Mouse (Mus musculus): ENCODE data around the gene Prn. TPM values are rescaled to one million over a fixed set of nuclear protein-coding genes. Genes with fewer than 3 reads are reported as not detected.

Gene Prn
- total and polyA plus RNA-seq, 3 experiments, result not detected

GRCm38 (mm10) chr2:131994971-131995370, 85.2 kb downstream of the Prn start:
- no peaks in the 10 kb centered on the region for H3K36me3 ChIP-seq (ENCODE audit: control insufficient read depth in 1 of 2, insufficient read depth in 2 of 2, low read length in 2 of 2)
- H3K79me2 ChIP-seq (ENCODE audit: control insufficient read depth, insufficient read depth, low read length, poor library complexity), result no peaks in the 10 kb centered on the region
- no peak for DNase-seq (ENCODE audit: low read depth, low spot score)
- no peak overlapping the region for H3K27ac ChIP-seq (ENCODE audit: control insufficient read depth, low read depth, low read length)
- no peak for TF ChIP-seq ZNF384 (IDR thresholded peaks at IDR 0.05; ENCODE audit: low read depth, low read length)
- TF ChIP-seq BHLHE40 (IDR thresholded peaks at IDR 0.05; ENCODE audit: borderline replicate concordance, low read depth, low read length), result no peak
- TF ChIP-seq POLR2A (IDR thresholded peaks at IDR 0.05; ENCODE audit: control insufficient read depth in 1 of 2, insufficient read depth in 1 of 2, low read depth in 1 of 2, low read length in 2 of 2, poor library complexity in 1 of 2), result no peak
- no peak for TF ChIP-seq RAD21 (IDR thresholded peaks at IDR 0.05; ENCODE audit: low read depth, low read length)
- no peak for TF ChIP-seq JUND (IDR thresholded peaks at IDR 0.05; ENCODE audit: low read depth, low read length)
- no peak for TF ChIP-seq NELFE (IDR thresholded peaks at IDR 0.05; ENCODE audit: low read depth, low read length)
- TF ChIP-seq SMC3 (IDR thresholded peaks at IDR 0.05; ENCODE audit: low read depth, low read length), result no peak
- TF ChIP-seq MXI1 (IDR thresholded peaks at IDR 0.05; ENCODE audit: low read depth, low read length), result no peak
- no peak for TF ChIP-seq CHD1 (IDR thresholded peaks at IDR 0.05; ENCODE audit: low read depth, low read length)
- no peak for TF ChIP-seq CTCF (IDR thresholded peaks at IDR 0.05 in 2 of 3, conservative IDR thresholded peaks at IDR 0.05 in 1 of 3; ENCODE audit: control insufficient read depth in 1 of 3, insufficient read depth in 1 of 3, low read depth in 2 of 3, low read length in 3 of 3, poor library complexity in 1 of 3, severe bottlenecking in 1 of 3)
- TF ChIP-seq GABPA (IDR thresholded peaks at IDR 0.05; ENCODE audit: low read depth, low read length), result no peak
- no peak for TF ChIP-seq E2F4 (IDR thresholded peaks at IDR 0.05; ENCODE audit: borderline replicate concordance, low read depth, low read length)
- TF ChIP-seq NRF1 (IDR thresholded peaks at IDR 0.05; ENCODE audit: insufficient read depth, low read depth, low read length, poor library complexity, severe bottlenecking), result no peak
- no peak for TF ChIP-seq EP300 (IDR thresholded peaks at IDR 0.05; ENCODE audit: low read depth in 1 of 2, low read length in 2 of 2)
- TF ChIP-seq SIN3A (IDR thresholded peaks at IDR 0.05; ENCODE audit: low read length), result no peak
- TF ChIP-seq HCFC1 (IDR thresholded peaks at IDR 0.05; ENCODE audit: low read depth, low read length), result no peak
- TF ChIP-seq USF2 (IDR thresholded peaks at IDR 0.05; ENCODE audit: borderline replicate concordance in 1 of 2, insufficient read depth in 1 of 2, low read depth in 1 of 2, low read length in 2 of 2), result no peak
- TF ChIP-seq MYB (IDR thresholded peaks at IDR 0.05; ENCODE audit: low read depth, low read length), result no peak
- no peaks in the 10 kb centered on the region for H3K9me3 ChIP-seq (replicated peaks; ENCODE audit: insufficient read depth, low read length)
- no peaks in the 10 kb centered on the region for H3K27me3 ChIP-seq (ENCODE audit: control insufficient read depth in 1 of 2, insufficient read depth in 2 of 2, low read length in 2 of 2)
- H3K4me3 ChIP-seq (ENCODE audit: control insufficient read depth in 1 of 2, insufficient read depth in 1 of 2, low read depth in 2 of 2, low read length in 2 of 2), result no peak overlapping the region
- no peaks in the 10 kb centered on the region for H3K4me1 ChIP-seq (ENCODE audit: control insufficient read depth in 1 of 2, insufficient read depth in 2 of 2, low read length in 2 of 2)
- H3K9ac ChIP-seq (ENCODE audit: control insufficient read depth, low read depth, low read length, poor library complexity, severe bottlenecking), result no peak overlapping the region

- no peak overlapping the region for H3K9ac ChIP-seq (ENCODE audit: control insufficient read depth, low read depth, low read length, poor library complexity, severe bottlenecking)
- H3K79me2 ChIP-seq (ENCODE audit: control insufficient read depth, insufficient read depth, low read length, poor library complexity), result no peaks in the 10 kb centered on the region
- H3K4me3 ChIP-seq (ENCODE audit: control insufficient read depth in 1 of 2, insufficient read depth in 1 of 2, low read depth in 2 of 2, low read length in 2 of 2), result no peak overlapping the region
- H3K27ac ChIP-seq (ENCODE audit: control insufficient read depth, low read depth, low read length), result no peak overlapping the region
- TF ChIP-seq TCF12 (IDR thresholded peaks at IDR 0.05; ENCODE audit: low read depth, low read length) (no peak), POLR2AphosphoS2 (IDR thresholded peaks at IDR 0.05; ENCODE audit: low read length) (no peak), CTCF (IDR thresholded peaks at IDR 0.05 in 2 of 3, conservative IDR thresholded peaks at IDR 0.05 in 1 of 3; ENCODE audit: control insufficient read depth in 1 of 3, insufficient read depth in 1 of 3, low read depth in 2 of 3, low read length in 3 of 3, poor library complexity in 1 of 3, severe bottlenecking in 1 of 3) (no peak), ELF1 (IDR thresholded peaks at IDR 0.05; ENCODE audit: low read depth, low read length) (no peak), ZMIZ1 (IDR thresholded peaks at IDR 0.05; ENCODE audit: low read depth, low read length) (no peak), TBP (IDR thresholded peaks at IDR 0.05; ENCODE audit: low read depth, low read length) (no peak), USF2 (IDR thresholded peaks at IDR 0.05; ENCODE audit: borderline replicate concordance in 1 of 2, insufficient read depth in 1 of 2, low read depth in 1 of 2, low read length in 2 of 2) (no peak), EP300 (IDR thresholded peaks at IDR 0.05; ENCODE audit: low read depth in 1 of 2, low read length in 2 of 2) (no peak), POLR2A (IDR thresholded peaks at IDR 0.05; ENCODE audit: control insufficient read depth in 1 of 2, insufficient read depth in 1 of 2, low read depth in 1 of 2, low read length in 2 of 2, poor library complexity in 1 of 2) (no peak), JUND (IDR thresholded peaks at IDR 0.05; ENCODE audit: low read depth, low read length) (no peak), USF1 (IDR thresholded peaks at IDR 0.05; ENCODE audit: low read depth, low read length) (no peak), GABPA (IDR thresholded peaks at IDR 0.05; ENCODE audit: low read depth, low read length) (no peak), ZNF384 (IDR thresholded peaks at IDR 0.05; ENCODE audit: low read depth, low read length) (no peak), MEF2A (IDR thresholded peaks at IDR 0.05; ENCODE audit: extremely low read depth, insufficient replicate concordance, low read depth, low read length, poor library complexity, severe bottlenecking) (no peak), E2F4 (IDR thresholded peaks at IDR 0.05; ENCODE audit: borderline replicate concordance, low read depth, low read length) (no peak)
- H3K4me1 ChIP-seq (ENCODE audit: control insufficient read depth in 1 of 2, insufficient read depth in 2 of 2, low read length in 2 of 2), result no peaks in the 10 kb centered on the region
- H3K27me3 ChIP-seq (ENCODE audit: control insufficient read depth in 1 of 2, insufficient read depth in 2 of 2, low read length in 2 of 2), result no peaks in the 10 kb centered on the region
- H3K36me3 ChIP-seq (ENCODE audit: control insufficient read depth in 1 of 2, insufficient read depth in 2 of 2, low read length in 2 of 2), result no peaks in the 10 kb centered on the region
- no peaks in the 10 kb centered on the region for H3K9me3 ChIP-seq (replicated peaks; ENCODE audit: insufficient read depth, low read length)
- no peak for DNase-seq (ENCODE audit: low read depth, low spot score)
Measured at GRCm38 (mm10) chr2:131995742-131996141, 86.0 kb downstream of the Prn start.
